Mouse (Mus musculus) hindbrain, embryonic 10.5 days (tissue): ENCODE results near the gene Sp9. TPM values are rescaled to one million over a fixed set of nuclear protein-coding genes. Genes with fewer than 3 reads are reported as not detected.

ENCODE experiments used
- DNase-seq: peaks from one replicate; pipeline ENCODE4 v3.0.0-alpha.2; 2017; ENCODE audit warnings: low spot score
- H3K27ac ChIP-seq: fragments of 300-500 bp; sonication (generic); 2 replicates; pipeline ENCODE4 v1.5.1; 2016; ENCODE audit warnings: mild to moderate bottlenecking, moderate library complexity
- H3K27me3 ChIP-seq: fragments of 300-500 bp; sonication (generic); 2 replicates; pipeline ENCODE4 v1.6.1; 2016; ENCODE audit warnings: mild to moderate bottlenecking; ENCODE audit not compliant: poor library complexity, insufficient read depth, severe bottlenecking
- H3K36me3 ChIP-seq: fragments of 300-500 bp; sonication (generic); 2 replicates; pipeline ENCODE4 v1.6.1; 2016; ENCODE audit warnings: mild to moderate bottlenecking, moderate library complexity
- H3K4me1 ChIP-seq: fragments of 300-500 bp; sonication (generic); replicated peaks from 2 replicates; pipeline ENCODE4 v1.6.1; 2016; ENCODE audit warnings: mild to moderate bottlenecking
- H3K4me3 ChIP-seq: fragments of 300-500 bp; sonication (generic); 2 replicates; pipeline ENCODE4 v1.5.1; 2016; ENCODE audit warnings: mild to moderate bottlenecking, moderate library complexity
- H3K9me3 ChIP-seq: fragments of 300-500 bp; sonication (generic); 2 replicates; pipeline ENCODE4 v1.6.1; 2016; ENCODE audit warnings: mild to moderate bottlenecking, moderate library complexity
- WGBS: fragments of 180-500 bp; shearing (Covaris S2); methylation state at CpG from one replicate; pipeline ENCODE4 v1.1.7; 2016; 5-methylcytosine and 5-hydroxymethylcytosine counted together
- polyA plus RNA-seq: library from polyadenylated mRNA; unstranded; fragments of >200 nt; fragmentation: Nextera tagmentation; extraction: Ambion mirVana; gene quantifications from 2 replicates; pipeline ENCODE4 v1.2.1, GENCODE M21; 2016

The Sp9 gene
- polyA plus RNA-seq, 1 experiment from 2014 or later: 2.3 TPM

GRCm38 (mm10) chr2:73301979-73302378 is 30.3 kb downstream of the Sp9 start:
- WGBS: 88% methylated on average over 1 of the region's 1 CpGs
- Histone ChIP-seq H3K27me3 (no peaks in the 10 kb centered on the region), H3K4me3 (no peak overlapping the region), H3K9me3 (no peaks in the 10 kb centered on the region), H3K4me1 (no peaks in the 10 kb centered on the region), H3K27ac (no peak overlapping the region), H3K36me3 (peaks cover 60% of the 10 kb centered on the region)
- DNase-seq: no peak

- no peak overlapping the region for H3K4me3 ChIP-seq
- no peaks in the 10 kb centered on the region for H3K27me3 ChIP-seq
- no peaks in the 10 kb centered on the region for H3K9me3 ChIP-seq
- H3K36me3 ChIP-seq: peaks cover 66% of the 10 kb centered on the region
- DNase-seq: no peak
- H3K27ac ChIP-seq: no peak overlapping the region
- no peaks in the 10 kb centered on the region for H3K4me1 ChIP-seq
- WGBS: 95% methylated on average over 9 of the region's 9 CpGs
These were observed 31.0 kb downstream of the Sp9 start for GRCm38 (mm10) chr2:73302722-73303121.

DNA sequence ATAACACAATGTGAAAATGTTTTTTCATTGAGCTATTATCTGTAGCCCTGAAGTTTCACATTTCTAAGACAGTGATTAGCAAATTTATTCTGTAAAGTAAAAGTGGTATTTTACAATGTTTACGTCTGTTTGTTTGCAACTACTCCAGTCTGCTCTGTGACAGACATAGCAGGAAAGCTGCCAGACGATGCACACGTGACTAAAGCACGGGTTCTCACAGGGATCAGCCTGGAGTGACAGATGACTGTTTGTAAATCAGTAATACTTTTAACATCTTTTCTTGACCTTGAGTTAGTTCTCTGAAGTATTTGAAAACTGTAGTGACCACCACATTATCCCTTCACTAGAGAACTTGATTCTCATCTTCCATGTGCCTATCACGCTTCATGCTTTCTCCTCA is 32.8 kb downstream of the Sp9 start:
- H3K4me3 ChIP-seq: no peak overlapping the region
- H3K4me1 ChIP-seq: no peaks in the 10 kb centered on the region
- H3K27me3 ChIP-seq: no peaks in the 10 kb centered on the region
- H3K36me3 ChIP-seq: peaks cover 82% of the 10 kb centered on the region
- no peaks in the 10 kb centered on the region for H3K9me3 ChIP-seq
- no peak overlapping the region for H3K27ac ChIP-seq
- no peak for DNase-seq
- WGBS: 92% methylated on average over 5 of the region's 5 CpGs

DNA sequence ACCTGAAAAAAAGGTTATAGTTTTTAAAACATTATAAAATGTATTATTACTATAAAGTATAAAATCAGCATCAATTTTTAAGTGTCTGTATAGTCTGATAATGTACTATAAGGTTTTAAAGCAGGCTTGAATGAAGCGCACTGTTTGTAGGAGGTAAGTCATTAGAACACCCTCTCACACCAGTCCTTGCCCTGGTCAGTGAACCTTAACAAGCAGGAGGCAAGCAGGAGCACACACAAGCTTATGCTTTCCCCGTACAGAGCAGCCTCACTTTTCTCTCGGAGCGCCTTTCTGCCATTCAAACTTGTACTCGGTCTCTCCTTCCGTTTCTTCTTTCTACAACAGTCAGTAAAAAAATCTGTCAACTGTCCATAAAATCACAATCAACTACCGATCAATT is 34.3 kb downstream of the Sp9 start:
- H3K36me3 ChIP-seq: peaks cover 83% of the 10 kb centered on the region

DNA sequence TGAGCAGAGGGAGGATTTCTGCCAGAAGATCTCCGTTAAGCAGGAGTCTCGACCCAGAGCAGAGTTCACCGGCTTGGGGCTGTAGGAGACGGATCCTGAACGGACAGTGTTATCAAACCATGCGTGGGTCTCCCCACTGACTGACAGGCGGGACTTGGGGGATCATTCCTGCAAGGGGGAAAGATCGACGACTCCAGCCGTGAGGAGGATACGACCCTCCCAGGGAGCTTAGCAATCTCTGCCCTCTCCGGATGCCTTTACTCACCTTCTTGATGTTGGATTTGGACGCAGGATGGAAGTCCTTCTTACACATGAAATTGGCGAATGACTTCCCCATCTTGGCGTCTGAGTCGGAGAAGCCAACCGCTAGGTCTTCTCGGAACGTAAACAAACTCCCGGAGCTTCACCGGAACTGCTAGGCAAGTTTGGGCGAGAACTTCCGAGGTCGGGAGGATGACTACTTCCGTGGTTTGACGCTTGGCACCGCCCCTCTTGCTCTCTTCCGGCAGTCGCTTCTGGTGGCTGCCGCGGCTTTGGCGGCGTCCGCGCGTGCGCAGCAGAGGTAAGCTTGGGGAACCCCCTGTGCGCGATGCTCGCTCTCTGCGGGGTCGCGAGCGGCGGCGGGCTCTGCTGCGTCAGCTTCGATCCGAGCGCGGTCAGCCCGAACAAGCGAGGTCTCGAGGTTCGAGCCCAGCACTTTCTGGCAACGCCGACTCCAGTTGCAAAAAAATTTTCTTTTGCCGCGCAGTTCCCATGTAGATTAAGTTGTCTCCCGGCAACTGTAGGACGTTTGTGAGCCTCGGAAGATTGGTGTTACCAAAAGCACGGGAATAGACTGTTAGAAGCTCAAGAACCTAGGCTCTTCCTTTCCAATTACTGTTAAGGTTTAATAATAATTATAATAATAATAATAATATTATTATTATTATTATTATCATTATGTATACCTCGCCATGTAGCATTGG is 40.7 kb downstream of the Sp9 start, which contains the start of the genes Scrn3 and Cir1:
TSS of gene Scrn3 (plus strand) at position 450 of the 965 bp plus-strand sequence.
TSS of gene Cir1 (minus strand) at position 550 of the 965 bp plus-strand sequence.
- Histone ChIP-seq H3K4me1 (peaks cover 19% of the 10 kb centered on the region), H3K4me3 (peak within 1 kb of the TSS; percentile 78), H3K9me3 (no peaks in the 10 kb centered on the region), H3K27ac (peak within 1 kb of the TSS; percentile 92), H3K36me3 (peaks cover 25% of the 10 kb centered on the region), H3K27me3 (no peaks in the 10 kb centered on the region)
- DNase-seq: peak; percentile 96
- under 1% methylated on average over 64 of the region's 64 CpGs for WGBS

More for the DNA sequence above, 34.3 kb downstream of the Sp9 start:
- Histone ChIP-seq H3K9me3 (no peaks in the 10 kb centered on the region), H3K4me1 (peaks cover 4% of the 10 kb centered on the region), H3K27ac (no peak overlapping the region), H3K27me3 (no peaks in the 10 kb centered on the region), H3K4me3 (no peak overlapping the region)
- 92% methylated on average over 7 of the region's 7 CpGs for whole genome bisulfite sequencing
- no peak for DNase-seq

DNA sequence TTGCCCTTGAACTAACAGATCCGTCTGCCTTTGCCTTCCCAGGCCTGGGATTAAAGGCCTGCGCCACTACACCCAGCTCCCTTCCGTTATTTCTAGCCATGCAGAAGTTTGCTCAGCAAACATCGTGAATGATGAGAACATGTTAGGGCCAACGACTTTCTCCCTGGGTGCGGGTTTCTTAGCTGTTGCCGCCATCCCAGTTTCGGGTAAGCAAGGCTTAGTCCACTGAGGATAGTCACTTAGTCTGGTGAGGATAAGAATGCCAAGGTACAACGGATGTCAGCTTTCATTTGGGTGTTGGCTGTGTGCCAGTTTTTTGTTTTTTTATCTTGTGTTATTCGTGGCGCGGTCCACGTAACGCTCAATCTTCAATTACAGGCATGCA is 41.4 kb downstream of the Sp9 start:
- Histone ChIP-seq H3K9me3 (no peaks in the 10 kb centered on the region), H3K27ac (peak overlapping the region; percentile 78), H3K27me3 (no peaks in the 10 kb centered on the region), H3K36me3 (peaks cover 21% of the 10 kb centered on the region), H3K4me3 (peak overlapping the region; percentile 78), H3K4me1 (peaks cover 19% of the 10 kb centered on the region)
- WGBS: 49% methylated on average over 14 of the region's 14 CpGs
- peak; percentile 29 for DNase-seq

DNA sequence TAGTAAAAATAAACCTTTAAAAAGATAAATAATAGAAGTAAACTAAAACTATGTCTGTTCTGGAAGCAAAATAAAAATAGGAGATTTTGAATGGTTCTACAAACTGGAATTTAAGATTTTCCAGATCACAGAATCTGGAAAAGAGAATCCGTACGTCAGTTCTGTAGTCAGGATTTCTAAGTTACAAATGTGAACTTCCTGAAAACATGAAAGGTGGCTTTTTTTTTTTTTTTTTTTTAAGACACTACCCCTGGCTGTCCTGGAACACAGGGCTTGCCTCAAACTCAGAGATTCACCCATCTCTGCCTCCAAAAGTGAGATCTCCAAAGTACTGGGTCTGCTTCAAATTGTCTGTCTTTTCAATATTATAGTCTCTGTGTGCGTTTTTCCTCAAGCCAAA is 42.6 kb downstream of the Sp9 start:
- H3K36me3 ChIP-seq: peaks cover 9% of the 10 kb centered on the region
- no peak overlapping the region for H3K27ac ChIP-seq
- no peak for DNase-seq
- H3K27me3 ChIP-seq: no peaks in the 10 kb centered on the region
- no peaks in the 10 kb centered on the region for H3K9me3 ChIP-seq
- H3K4me3 ChIP-seq: no peak overlapping the region
- peaks cover 19% of the 10 kb centered on the region for H3K4me1 ChIP-seq
- 92% methylated on average over 3 of the region's 3 CpGs for WGBS

GRCm38 (mm10) chr2:73317426-73317825 is 45.7 kb downstream of the Sp9 start:
- Histone ChIP-seq H3K4me1 (peaks cover 5% of the 10 kb centered on the region), H3K27ac (no peak overlapping the region), H3K4me3 (no peak overlapping the region), H3K36me3 (no peaks in the 10 kb centered on the region), H3K27me3 (no peaks in the 10 kb centered on the region), H3K9me3 (no peaks in the 10 kb centered on the region)
- DNase-seq: no peak
- 93% methylated on average over 9 of the region's 9 CpGs for WGBS

GRCm38 (mm10) chr2:73319218-73319617 is 47.5 kb downstream of the Sp9 start:
- no peak for DNase-seq
- Histone ChIP-seq H3K36me3 (no peaks in the 10 kb centered on the region), H3K4me3 (no peak overlapping the region), H3K4me1 (no peaks in the 10 kb centered on the region), H3K27me3 (no peaks in the 10 kb centered on the region), H3K27ac (no peak overlapping the region), H3K9me3 (no peaks in the 10 kb centered on the region)
- 88% methylated on average over 5 of the region's 5 CpGs for WGBS

DNA sequence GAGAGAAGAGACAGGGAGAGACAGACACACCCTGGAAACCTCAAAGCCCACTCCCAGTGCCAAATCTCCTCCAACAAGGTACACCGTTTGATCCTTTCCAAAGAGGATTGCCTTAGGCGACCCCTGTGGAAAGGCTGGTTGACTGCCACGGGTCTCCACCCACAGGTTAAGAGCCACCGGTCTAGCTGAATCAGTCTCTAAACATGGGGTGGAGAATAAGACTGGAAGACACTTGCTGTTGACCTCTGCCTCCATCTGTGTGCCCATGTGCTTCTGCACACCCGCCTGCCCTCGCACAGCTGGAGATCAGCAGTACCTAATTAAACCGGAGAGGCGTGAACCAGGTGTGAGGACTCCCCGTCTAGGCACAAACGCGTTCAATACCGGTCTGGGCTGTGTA is 51.3 kb downstream of the Sp9 start:
- H3K36me3 ChIP-seq: no peaks in the 10 kb centered on the region
- H3K4me3 ChIP-seq: no peak overlapping the region
- no peak overlapping the region for H3K27ac ChIP-seq
- H3K9me3 ChIP-seq: no peaks in the 10 kb centered on the region
- H3K4me1 ChIP-seq: no peaks in the 10 kb centered on the region
- no peak for DNase-seq
- WGBS: 72% methylated on average over 12 of the region's 12 CpGs
- no peaks in the 10 kb centered on the region for H3K27me3 ChIP-seq

DNA sequence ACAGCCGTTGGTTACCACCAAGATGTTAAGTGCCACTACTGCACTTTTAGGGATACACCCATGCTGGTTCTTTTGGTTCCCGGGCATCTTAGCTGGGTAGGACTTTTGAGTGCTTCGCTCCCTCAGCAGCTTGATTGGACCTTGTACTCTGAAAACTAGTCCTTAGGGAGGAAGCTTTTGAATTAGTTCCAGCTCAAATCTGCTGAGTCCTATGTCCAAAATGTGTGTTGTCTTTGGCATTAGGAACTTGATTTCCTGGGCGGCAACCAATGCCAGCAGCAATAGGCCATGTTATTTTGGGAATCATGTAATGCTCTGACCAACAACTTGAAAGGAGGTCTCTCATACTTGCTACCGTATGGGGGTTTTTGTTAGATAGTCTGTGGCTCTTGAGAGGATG is 54.1 kb downstream of the Sp9 start:
- Histone ChIP-seq H3K36me3 (no peaks in the 10 kb centered on the region), H3K4me3 (no peak overlapping the region), H3K27ac (no peak overlapping the region), H3K9me3 (no peaks in the 10 kb centered on the region), H3K27me3 (no peaks in the 10 kb centered on the region), H3K4me1 (no peaks in the 10 kb centered on the region)
- no peak for DNase-seq
- 86% methylated on average over 5 of the region's 5 CpGs for WGBS
